Mouse (Mus musculus) kidney, adult 9 months (tissue): ENCODE measurements around the gene Col4a1.

Source experiments
- DNase-seq: peaks from one replicate; pipeline ENCODE4 v3.0.0; 2022

The Col4a1 gene

DNA sequence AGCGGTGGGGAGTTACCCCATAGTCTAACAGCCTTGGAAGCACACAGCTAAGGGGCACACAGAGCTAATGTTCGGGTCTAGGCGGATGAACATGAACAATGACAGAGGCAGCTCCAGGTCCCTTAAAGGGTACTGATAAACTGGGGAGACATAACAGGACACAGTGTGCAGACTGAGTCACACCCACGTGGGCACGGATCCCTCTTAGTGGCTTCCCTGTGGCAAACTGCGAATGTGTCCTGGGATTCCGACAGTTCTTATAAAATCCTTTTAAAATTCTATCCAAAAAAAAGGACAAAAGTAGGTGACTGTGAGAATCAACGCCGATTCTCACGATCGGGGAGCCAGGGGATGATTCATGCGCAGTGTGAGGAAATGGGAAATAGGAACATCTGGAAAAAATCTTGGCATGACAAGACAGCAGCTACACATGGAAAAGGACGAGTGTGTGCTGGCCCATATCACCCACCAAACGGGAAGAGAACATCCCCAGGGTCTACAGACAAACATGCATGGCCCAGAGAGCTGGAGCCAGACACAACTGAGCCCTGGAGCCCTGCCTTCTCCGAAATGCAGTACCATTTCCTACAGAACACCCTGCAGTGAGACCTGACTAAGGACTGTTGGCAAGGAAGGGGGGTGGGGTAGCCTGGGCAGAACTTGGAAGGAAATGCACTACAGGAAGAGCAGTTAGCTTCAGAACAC, 50.4 kb downstream of the Col4a1 start:
- DNase-seq, result peak; percentile 49

DNA sequence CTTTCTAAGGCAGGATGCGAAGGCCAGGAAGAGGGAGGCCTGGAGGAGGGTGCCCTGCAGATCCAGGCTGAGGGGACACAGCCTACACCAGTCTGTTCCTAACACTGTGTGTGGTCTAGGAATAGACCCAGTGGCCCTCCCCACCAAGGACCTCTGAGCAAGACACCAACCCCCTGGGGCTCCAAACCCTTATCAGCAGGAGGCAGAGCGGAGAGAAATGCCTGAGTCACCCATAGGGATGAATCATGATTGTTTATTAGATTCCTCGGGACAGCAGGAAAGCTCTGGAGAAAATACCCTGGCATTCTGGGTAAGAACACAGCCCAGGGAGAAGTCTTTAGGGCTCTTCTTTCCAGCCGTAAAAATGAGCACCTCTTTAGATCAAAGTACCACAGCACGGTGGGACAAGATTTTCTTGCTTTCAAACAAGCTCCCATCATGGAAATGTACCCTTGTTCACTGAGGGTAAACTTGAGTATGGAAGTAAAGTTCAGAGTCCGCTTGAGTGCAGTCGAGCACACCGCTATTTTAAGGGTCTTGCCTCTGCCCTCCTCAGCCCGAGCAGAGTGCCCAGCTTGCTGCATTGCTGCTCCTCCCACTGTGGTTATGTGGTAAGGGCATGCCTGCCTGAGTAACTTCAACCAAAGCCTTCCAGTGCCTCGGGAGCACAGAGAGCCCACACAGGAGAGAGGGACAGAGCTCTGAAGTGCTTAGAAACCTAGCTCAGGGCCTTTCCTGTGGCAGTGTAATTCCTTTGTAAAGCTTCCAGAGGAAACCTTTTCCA, 52.6 kb downstream of the Col4a1 start:
- DNase-seq, result peak; percentile 49

DNA sequence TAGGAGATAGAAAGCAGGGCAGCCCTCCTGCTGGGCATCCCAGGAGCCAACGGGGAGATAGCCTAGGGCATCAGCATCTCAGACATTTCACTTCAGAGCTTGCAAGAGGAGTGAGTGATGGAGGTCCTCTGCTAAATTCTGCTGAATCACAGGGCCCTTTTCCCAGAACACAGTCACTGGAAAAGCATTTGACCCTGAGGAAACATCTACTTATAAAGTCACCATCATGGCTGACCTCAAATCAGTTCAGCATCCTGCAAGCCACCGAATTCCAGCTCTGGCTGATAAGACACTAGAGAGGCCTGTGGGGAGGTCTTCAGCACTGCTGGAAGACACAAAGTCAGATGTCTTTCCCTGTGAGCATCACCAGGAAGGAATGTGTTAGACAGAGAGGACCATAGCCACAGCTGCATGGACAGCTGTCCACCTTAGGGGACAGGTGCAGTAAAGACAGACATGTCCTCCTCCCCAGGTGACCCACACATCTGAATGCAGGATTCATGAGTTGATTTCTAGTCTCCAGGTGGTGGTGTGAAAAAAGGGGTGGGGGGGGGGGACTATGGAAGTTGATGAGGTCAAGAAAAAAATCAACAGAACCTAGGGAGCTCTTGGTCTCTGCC, 54.0 kb downstream of the Col4a1 start:
- peak; percentile 50 for DNase-seq

DNA sequence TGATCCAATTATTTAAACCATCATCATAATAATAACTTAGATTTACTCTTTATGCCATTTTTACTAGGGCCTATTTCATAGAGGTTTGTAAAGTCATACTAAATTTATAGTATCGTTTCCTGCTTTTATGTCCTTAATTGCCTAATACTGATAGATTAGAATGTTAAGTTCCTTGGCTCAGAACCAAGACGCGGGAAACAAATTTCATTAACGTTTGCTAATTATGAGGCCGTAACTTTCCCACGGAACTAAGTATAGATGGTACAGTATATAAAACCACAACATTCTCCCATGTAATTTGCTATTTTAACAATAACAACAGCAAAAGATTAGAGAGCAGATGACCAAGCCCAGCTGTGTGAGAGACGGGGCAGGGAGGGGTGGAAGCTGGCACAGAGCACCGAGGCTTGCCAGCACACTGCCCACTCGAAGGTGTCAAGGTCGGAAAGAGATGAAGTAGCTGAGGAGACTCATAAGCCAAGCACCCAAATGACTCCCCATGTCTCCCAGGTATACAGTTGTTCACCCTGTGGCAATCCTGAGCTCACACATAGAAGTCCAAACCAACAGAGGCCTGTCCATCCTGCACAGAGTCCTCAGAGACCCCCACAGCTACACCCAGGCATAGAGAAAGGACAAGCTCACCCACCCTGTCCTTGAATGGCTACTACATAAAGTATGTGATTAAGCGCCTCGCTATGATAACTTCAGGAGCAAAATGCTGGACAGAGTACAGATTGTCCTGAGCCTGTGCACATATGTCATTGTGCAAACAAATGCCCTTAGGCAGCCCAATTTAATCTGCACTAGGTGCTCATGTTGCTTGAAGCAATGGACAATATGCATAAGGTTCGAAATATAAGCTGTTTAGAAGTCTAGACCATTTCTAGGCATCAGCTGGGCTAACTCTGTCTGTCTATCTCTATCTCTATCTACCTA, 55.3 kb downstream of the Col4a1 start:
- DNase-seq, result no peak

DNA sequence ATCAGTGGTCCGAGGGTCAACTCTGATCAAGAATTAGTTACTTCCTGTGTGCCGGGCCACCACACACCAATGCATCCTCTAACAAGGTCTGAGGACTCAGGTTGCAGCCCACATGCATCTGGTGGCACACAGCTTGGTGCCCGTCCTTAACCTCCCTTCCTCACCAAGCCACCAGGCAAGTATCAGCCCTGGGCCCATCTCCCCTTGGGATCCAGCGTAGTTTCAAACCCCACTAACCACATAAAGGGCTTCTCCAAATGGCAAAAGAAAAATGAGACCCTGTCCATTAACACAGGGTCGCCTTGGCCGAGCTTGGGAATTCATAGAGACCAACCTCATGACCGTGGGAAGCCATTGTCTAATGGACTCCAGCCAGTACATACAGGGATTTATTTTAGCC, 56.2 kb downstream of the Col4a1 start:
- no peak for DNase-seq

DNA sequence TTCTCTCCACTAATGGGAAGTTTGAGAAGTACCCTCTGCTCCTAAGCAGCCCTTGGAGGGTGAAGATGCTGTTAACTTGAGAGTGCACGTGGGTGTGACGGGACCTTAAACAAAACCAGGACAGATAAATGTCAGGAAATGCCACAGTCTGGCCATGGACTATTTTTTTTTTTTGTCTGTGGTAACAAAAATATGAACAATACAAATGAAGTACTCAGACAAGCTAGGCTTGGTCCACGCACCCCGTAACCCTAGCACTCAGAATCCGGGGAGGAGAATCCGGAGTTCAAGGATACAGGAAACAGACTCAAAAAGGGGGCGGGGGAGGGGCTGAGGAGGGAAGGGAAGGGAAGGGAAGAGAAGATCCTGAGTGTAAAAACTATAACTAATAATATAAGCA, 56.9 kb downstream of the Col4a1 start:
- DNase-seq, result no peak

DNA sequence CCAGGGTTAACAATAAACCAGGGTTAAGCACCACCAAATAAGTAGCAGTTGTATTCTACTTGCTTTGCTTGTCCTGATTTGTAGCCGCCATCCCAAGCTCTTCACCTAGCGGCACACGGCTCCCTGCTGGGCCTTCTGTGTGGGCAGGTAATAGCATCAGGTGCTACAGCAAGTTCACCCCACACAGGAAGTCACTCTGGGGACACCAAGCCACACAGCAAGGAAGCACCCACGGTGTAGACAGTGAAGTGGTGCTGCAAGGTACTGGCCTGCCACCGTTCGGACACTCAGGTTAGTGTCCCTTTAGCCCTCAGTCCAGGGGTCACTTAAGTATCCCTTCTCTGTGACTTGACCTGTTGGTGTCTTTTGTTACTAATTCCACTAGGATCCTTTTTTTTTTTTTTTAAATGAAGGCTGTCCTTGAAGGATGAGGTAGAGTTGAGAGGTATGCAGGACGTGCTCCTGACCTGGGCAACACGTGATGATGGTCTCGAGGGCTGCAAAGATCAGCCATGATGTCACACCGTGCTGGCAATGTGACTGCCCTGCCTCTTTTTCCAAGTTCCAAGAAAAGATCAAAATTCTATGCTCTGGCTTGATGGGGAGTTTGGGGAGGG, 57.6 kb downstream of the Col4a1 start:
- peak; percentile 49 for DNase-seq

DNA sequence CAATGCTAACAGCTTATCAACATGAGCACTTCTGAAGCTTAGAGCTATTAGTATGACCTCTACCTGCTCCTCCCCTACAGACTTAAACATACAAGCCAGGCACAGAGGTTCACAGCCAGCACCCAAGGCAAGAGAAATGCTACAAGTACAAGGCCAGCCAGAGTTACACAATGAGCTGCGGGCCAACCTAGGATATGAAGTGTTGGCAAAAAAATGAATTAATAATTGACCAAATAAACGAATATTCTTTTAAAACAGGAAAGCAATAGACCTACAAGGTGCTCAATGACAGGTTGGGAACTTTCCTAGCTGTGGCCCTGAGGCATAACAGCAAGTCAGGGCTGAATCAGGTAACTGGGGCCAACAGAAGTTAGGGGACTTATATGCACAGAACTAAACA, 58.1 kb downstream of the Col4a1 start:
- peak; percentile 64 for DNase-seq

DNA sequence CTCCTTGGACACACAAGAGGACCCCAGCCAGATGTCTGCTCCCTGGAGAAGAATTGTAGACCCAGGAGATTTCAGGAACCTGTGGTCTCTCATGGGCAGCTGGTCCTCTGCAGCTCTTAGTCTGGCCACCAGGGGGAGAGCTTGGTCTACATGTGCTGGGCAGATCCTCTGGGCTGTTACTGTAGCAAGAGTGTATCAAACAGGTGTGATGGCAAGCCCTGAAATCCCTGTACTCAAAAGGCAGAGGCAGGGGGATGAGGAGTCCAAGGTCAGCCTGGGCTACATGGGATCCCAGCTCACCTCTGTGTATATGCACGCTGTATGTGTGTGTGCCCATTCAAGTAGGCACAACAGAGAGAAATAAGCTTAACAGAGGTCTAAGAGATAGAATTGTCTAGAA, 59.1 kb downstream of the Col4a1 start:
- DNase-seq, result peak; percentile 91

DNA sequence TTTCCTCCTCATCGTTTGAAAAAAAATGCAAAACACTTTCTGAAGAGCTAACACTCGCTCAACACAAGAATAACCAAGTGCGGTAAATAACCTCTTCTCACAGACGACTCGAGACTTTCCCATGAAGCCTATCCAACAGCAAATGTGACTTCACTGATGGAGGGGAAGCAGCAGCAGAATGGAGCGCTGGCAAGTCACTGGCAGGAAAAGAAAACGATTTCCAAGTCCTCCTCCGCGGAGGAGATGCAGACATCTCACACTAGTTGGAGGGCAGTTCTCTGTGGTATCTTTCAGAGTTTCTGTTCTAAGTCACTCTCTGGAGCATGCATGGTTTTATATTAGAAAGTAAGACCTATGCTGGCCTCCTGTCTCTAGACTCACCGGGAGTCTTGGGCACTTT, 59.6 kb downstream of the Col4a1 start:
- no peak for DNase-seq

DNA sequence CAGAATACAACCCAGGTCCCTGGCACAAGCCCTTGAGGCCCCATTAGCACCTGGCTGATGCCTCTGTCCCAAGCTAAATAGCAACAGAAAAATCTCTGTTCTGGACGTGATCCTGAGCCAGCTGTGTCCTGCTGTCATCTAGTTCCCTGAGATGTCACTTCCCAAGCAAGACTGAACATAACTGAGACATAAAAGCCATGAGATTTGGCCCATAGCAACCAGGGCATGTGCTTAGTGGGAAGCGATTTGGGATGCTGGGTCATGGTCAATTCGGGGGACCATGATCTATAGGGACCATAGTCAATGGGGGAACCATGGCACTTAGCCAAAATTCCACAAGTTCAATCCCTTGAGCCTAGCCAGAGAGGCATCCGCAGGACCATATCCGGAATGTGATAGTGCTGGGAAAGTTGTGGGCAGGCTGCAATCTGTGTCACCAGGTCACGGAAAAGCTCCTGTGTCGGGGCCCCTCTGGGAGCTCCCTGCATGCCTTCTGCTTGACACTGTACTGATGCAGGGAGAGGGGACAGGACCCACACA, 60.3 kb downstream of the Col4a1 start:
- DNase-seq, result peak; percentile 38

DNA sequence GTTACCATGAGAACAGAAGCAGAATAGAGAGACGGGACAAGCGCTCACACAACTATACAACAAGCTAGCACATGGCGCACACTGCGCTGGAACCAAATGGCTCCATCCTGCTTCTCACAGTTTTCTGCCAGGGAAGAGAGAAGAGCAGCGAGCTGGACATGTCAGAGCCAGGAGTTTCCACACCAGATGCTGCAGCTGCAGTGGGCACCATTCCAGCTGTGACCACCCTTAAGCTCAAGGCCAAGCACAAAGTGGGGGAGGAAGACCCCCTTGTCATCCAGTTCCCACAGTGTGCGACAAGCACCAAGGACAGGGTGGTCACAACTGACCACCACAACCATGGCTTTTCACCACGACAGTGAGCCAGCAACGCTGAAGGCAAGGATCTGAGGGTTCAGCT, 62.5 kb downstream of the Col4a1 start:
- DNase-seq, result no peak

DNA sequence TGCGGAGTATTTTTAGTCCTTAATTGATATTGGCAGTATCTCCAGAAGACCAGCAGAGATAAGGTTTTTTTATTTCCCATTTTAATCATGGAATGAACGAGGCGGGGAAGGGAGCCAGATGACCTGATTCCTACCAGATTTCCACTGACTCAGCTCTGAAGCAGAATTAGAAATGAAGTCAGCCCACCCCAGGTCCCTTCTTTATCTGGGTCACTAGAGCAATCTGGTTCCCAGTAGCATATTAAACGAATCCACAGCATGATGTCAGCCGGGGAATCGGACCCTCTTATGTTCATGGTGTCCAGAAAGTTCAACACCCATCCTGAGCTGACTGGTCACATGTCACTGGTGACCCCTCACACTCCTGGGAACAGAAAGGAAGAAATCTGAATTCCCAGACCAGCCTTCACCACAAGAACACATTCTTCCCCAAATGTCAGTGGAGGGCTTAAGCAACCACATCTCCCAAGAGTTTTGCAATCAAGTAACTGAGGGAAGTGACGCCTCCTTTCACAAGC, 63.0 kb downstream of the Col4a1 start:
- DNase-seq, result peak; percentile 52

DNA sequence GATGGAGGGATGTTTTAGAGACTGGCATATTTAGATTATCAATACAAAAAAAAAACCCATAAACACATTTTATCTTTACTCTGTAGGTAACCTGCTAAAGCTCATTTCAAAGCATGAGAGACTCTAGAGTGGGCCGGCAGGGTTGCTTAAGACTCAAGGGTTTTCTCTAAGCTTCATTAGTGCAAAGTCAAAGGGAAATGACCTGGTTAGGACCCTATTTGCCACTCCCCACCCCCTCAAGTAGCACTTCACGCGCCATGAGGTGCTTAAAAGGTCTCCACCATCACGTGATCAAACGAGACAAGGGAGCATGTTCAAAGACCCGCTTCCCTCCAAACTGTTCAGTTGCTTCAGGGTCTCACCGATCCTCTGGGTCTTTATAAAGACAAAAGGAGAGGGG, 63.9 kb downstream of the Col4a1 start:
- no peak for DNase-seq

DNA sequence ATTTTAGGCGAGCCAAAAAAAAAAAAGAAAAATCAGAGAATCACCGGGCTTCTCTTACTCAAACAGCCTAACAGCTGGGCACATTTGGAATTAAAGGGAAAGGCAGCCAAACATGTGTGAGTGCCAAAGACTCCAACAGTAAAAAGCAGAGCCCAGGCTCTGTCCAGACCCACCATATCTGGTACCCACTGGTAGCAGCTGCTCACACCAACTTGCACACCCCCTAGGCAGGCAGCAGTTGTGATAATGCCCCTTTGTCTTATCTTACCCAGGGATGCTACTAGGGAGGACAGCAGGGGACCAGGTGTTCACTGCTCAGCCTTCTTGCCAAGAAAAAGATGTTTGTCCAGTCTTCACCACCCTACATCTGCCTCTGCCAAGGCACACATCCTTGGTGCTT, 71.1 kb downstream of the Col4a1 start:
- no peak for DNase-seq

DNA sequence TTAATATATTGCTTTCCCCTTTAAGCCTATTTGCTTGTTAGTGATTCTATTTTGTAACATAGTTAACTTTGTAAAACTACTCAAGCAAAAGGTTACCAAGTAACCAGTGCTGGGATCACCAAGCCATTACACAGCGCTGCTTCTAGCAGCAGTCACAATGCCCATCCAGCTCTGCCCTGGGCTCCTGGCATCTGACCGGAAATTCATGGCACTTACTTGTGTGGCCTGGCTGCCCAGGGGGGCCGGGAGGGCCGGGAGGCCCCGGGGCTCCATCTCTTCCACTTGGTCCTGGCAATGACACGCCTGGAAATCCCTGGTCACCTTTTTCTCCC, 77.8 kb downstream of the Col4a1 start:
- DNase-seq, result peak; percentile 87

DNA sequence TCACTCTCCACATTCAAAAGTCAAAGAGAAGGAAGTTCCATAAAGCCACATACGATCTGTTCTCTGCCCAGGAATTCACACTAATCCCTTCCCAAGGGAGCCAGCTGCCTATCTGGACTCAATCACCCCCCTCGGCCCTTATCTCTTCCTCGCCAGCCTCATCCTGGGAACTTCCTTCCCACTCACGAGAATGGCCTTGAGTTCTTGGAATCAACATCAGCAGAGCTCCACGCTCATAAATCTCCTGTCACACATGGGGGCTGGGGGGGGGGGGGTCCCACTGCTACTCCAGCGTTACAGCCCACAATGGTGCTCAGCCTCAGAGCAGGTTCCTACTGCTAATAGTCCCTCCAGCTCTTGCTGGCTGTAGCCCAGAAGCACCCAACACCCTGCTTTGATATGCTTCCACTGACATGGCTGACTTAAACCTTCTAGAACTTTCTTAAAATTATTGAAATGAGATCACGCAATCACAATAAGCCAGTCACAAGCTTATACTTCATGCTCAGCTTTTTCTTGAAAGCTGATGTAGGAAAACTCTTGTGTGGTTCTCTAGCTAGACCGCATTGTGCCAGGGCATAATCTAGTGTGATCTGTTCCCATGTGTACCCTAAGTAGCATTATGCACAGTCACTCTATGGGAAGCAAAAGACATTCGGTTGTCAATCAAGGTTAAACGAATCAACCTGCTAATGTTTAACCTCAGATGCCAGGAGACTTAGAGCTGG, 78.3 kb downstream of the Col4a1 start:
- DNase-seq, result peak; percentile 68

DNA sequence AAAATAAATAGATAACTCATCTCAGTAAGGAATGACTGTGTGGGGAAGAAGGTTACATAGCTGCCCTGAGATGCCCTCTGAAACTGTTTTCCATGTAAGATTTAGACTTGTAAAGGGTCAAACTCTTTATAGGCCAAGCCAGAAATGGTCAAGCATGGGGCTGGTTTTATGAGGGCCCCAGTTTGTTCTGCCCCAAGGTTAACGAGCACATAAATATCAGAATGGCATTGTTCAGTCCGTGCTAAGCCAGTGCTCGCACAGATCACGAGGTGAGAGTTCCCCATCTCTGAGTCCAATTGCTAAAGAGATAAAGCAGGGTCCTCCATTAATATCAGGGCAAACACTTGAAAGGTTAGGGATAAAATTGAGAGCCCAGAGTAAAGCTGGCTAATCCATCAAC, 79.6 kb downstream of the Col4a1 start:
- DNase-seq, result peak; percentile 47

DNA sequence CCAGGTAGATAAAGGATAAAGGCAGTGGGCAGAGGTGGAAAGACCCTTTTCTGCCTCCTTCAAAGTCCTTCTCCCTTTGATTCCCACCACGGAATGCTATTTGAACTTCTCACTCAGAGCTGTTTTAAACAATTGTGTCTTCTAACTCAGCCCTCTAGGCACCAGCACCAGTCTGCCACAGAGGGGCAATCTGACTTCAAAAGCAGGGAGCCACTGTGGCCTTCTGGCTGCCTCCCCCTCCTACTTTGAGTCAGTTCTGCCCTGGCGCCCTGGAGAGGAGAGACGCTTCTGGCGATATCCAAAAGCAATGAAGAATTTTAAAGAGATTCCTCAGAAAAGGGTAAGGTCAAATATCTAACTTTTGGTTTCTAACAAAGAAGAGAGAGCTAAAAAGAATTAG, 82.3 kb downstream of the Col4a1 start:
- DNase-seq, result no peak

DNA sequence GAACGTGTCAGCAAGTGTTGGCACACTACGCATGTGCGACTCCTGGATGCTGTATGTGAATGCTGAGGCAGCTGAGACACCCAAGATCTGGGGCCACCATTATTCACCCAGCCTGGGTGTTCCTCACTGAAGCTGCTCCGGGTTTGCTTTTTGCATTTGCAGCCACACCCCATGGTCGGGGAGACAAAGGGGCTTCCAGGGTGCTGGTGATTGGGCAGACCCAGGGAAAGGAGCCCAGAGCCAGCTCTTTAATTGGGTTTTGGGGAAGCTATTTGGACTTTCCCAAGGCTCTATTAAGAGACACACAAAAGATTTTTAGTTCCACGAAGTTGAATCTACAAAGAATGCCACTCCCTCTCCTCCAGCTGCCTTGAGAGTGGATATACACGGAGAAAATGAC, 85.2 kb downstream of the Col4a1 start:
- no peak for DNase-seq
